Mouse (Mus musculus): ENCODE measurements around the gene Lama4.

Gene Lama4

DNA sequence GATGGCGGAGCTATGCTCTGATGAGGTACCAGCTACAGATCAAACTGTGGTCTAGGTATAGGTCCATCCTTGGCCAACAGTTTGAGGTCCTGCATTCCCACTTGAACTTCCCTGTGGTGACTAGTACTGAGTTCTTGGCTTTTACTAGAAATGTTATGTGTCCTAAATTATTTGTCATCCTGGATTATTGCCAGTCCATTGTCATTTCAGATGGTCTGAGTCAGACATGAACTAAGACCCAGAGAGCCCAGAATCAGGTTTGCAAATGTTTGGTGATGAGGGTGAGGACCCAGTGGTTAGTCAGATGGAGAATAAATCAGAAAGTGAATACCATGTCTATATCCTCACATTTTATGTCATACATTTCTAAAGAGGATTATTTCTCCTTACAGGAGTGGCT, 192.0 kb downstream of the Lama4 start:
- no peak for DNase-seq (ENCODE audit: low read depth, low spot score)

DNA sequence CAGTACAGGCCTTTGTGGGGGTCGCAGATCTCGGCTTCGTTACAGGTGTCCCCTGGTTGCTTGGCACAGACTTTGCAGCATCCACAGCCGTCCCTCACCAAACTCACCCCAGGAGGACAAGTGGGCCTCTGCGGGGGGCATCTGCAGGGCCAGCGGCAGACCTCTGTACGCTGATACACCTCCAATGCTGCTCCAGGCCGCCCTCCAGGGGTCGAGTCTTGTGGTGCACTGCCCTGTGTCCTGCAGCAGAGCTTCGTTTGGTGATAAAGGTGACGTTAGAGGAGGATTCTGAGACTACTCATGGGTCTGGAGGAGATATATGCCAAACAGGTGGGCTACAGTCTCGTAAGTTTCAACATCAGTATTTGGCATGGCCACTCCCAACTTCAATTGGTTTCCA, 193.0 kb downstream of the Lama4 start:
- DNase-seq (ENCODE audit: low read depth, low spot score), result no peak
